Mouse (Mus musculus) liver, embryonic 13.5 days (tissue): Measurements from ENCODE around the gene Lin37. TPM values are rescaled to one million over a fixed set of nuclear protein-coding genes. Genes with fewer than 3 reads are reported as not detected.

Source experiments
- ATAC-seq: fragments of 200-750 bp; cut with Nextera tagmentation; 2 replicates; pipeline ENCODE4 v1.8.0; 2017; ENCODE audit warnings: low read depth, mild to moderate bottlenecking, moderate number of reproducible peaks, moderate library complexity
- DNase-seq: peaks from one replicate; pipeline ENCODE4 v3.0.0; 2022
- H3K27ac ChIP-seq: fragments of 300-500 bp; sonication (generic); 2 replicates; pipeline ENCODE4 v1.5.1; 2015; ENCODE audit warnings: moderate library complexity, mild to moderate bottlenecking, inconsistent platforms
- H3K27me3 ChIP-seq: fragments of 300-500 bp; sonication (generic); 2 replicates; pipeline ENCODE4 v1.6.1; 2015; ENCODE audit warnings: mild to moderate bottlenecking, inconsistent platforms
- H3K36me3 ChIP-seq: fragments of 300-500 bp; sonication (generic); 2 replicates; pipeline ENCODE4 v1.6.1; 2015; ENCODE audit warnings: mild to moderate bottlenecking, inconsistent platforms
- H3K4me1 ChIP-seq: fragments of 300-500 bp; sonication (generic); replicated peaks from 2 replicates; pipeline ENCODE4 v1.6.1; 2015; ENCODE audit warnings: inconsistent platforms
- H3K4me2 ChIP-seq: fragments of 300-500 bp; sonication (generic); 2 replicates; pipeline ENCODE4 v1.6.1; 2015; ENCODE audit warnings: inconsistent platforms, mild to moderate bottlenecking, moderate library complexity
- H3K4me3 ChIP-seq: fragments of 300-500 bp; sonication (generic); replicated peaks from 2 replicates; pipeline ENCODE4 v1.5.1; 2015; ENCODE audit warnings: mild to moderate bottlenecking, inconsistent platforms
- H3K9ac ChIP-seq: fragments of 300-500 bp; sonication (generic); 2 replicates; pipeline ENCODE4 v1.6.1; 2015; ENCODE audit warnings: mild to moderate bottlenecking, inconsistent platforms
- H3K9me3 ChIP-seq: fragments of 300-500 bp; sonication (generic); replicated peaks from 2 replicates; pipeline ENCODE4 v1.6.1; 2016; ENCODE audit warnings: inconsistent platforms
- WGBS: fragments of 180-500 bp; shearing (Covaris S2); methylation state at CpG from one replicate; pipeline ENCODE4 v1.1.7; 2015; ENCODE audit not compliant: insufficient replicate concordance; 5-methylcytosine and 5-hydroxymethylcytosine counted together
- microRNA-seq: library from miRNA; unstranded; fragments of <30 nt; microRNA quantifications from one replicate; pipeline ENCODE4, GENCODE M21; 2016
- polyA plus RNA-seq: library from polyadenylated mRNA; unstranded; fragments of >200 nt; fragmentation: Nextera tagmentation; extraction: Ambion mirVana; gene quantifications from 2 replicates; pipeline ENCODE4 v1.2.1, GENCODE M21; 2015

The Lin37 gene
- polyA plus RNA-seq, 1 experiment from 2014 or later: 25.3 TPM

GRCm38 (mm10) chr7:30524487-30524886 is 35.2 kb downstream of the Lin37 start:
- WGBS: 76% methylated on average over 6 of the region's 6 CpGs
- H3K9ac ChIP-seq: no peak overlapping the region
- no peak for ATAC-seq

GRCm38 (mm10) chr7:30522871-30523270 is 36.8 kb downstream of the Lin37 start:
- Histone ChIP-seq H3K4me2 (no peak overlapping the region), H3K4me3 (no peak overlapping the region), H3K4me1 (0 out of 2 replicates have a peak, but pooled peaks cover 6% of the 10 kb centered on the region), H3K27ac (no peak overlapping the region), H3K9me3 (no peaks in the 10 kb centered on the region), H3K27me3 (no peaks in the 10 kb centered on the region), H3K36me3 (peaks cover 34% of the 10 kb centered on the region), H3K9ac (no peak overlapping the region)
- ATAC-seq: no peak
- WGBS: 76% methylated on average over 10 of the region's 10 CpGs
- no peak for DNase-seq

More at GRCm38 (mm10) chr7:30524487-30524886, 35.2 kb downstream of the Lin37 start:
- Histone ChIP-seq H3K4me3 (no peak overlapping the region), H3K4me1 (0 out of 2 replicates have a peak, but pooled peaks cover 6% of the 10 kb centered on the region), H3K4me2 (no peak overlapping the region), H3K27me3 (no peaks in the 10 kb centered on the region), H3K36me3 (peaks cover 51% of the 10 kb centered on the region), H3K9me3 (no peaks in the 10 kb centered on the region), H3K27ac (no peak overlapping the region)
- DNase-seq: no peak

GRCm38 (mm10) chr7:30520856-30521255 is 38.8 kb downstream of the Lin37 start:
- Histone ChIP-seq H3K9me3 (no peaks in the 10 kb centered on the region), H3K36me3 (peaks cover 15% of the 10 kb centered on the region), H3K9ac (no peak overlapping the region), H3K27me3 (no peaks in the 10 kb centered on the region), H3K4me2 (no peak overlapping the region), H3K27ac (no peak overlapping the region), H3K4me3 (no peak overlapping the region), H3K4me1 (no peaks in the 10 kb centered on the region)
- DNase-seq (no peak), ATAC-seq (no peak)
- WGBS: 80% methylated on average over 5 of the region's 5 CpGs

GRCm38 (mm10) chr7:30520396-30520795 is 39.2 kb downstream of the Lin37 start:
- Histone ChIP-seq H3K4me3 (no peak overlapping the region), H3K36me3 (peaks cover 13% of the 10 kb centered on the region), H3K9ac (no peak overlapping the region), H3K4me2 (no peak overlapping the region), H3K9me3 (no peaks in the 10 kb centered on the region), H3K27ac (no peak overlapping the region), H3K4me1 (no peaks in the 10 kb centered on the region), H3K27me3 (no peaks in the 10 kb centered on the region)
- WGBS: 66% methylated on average over 4 of the region's 4 CpGs
- no peak for DNase-seq
- ATAC-seq: peak; percentile 25; the same call in 1 of the 2 replicates

- Histone ChIP-seq H3K27me3 (no peaks in the 10 kb centered on the region), H3K4me2 (no peak overlapping the region), H3K27ac (no peak overlapping the region), H3K4me3 (no peak overlapping the region), H3K9ac (no peak overlapping the region), H3K9me3 (no peaks in the 10 kb centered on the region), H3K36me3 (peaks cover 2% of the 10 kb centered on the region; the same call in 1 of the 2 replicates), H3K4me1 (no peaks in the 10 kb centered on the region)
- DNase-seq (no peak), ATAC-seq (no peak)
- WGBS: 39% methylated on average over 8 of the region's 8 CpGs
Observed at GRCm38 (mm10) chr7:30518325-30518724, 41.3 kb downstream of the Lin37 start.

- WGBS: 54% methylated on average over 24 of the region's 24 CpGs
- 0 out of 2 replicates have a peak, but pooled peaks have one; percentile 29 for ATAC-seq
Observed at GRCm38 (mm10) chr7:30515003-30515760, 44.5 kb downstream of the Lin37 start.

GRCm38 (mm10) chr7:30508061-30508460 is 51.6 kb downstream of the Lin37 start:
- ATAC-seq: no peak
- 23% methylated on average over 4 of the region's 4 CpGs for WGBS

More at GRCm38 (mm10) chr7:30515003-30515760, 44.5 kb downstream of the Lin37 start:
- no peak overlapping the region for H3K4me3 ChIP-seq
- H3K4me1 ChIP-seq: no peaks in the 10 kb centered on the region
- H3K4me2 ChIP-seq: no peak overlapping the region
- no peak overlapping the region for H3K27ac ChIP-seq
- no peak overlapping the region for H3K9ac ChIP-seq
- no peaks in the 10 kb centered on the region for H3K27me3 ChIP-seq
- H3K36me3 ChIP-seq: no peaks in the 10 kb centered on the region
- no peaks in the 10 kb centered on the region for H3K9me3 ChIP-seq
- DNase-seq: no peak

More at GRCm38 (mm10) chr7:30508061-30508460, 51.6 kb downstream of the Lin37 start:
- no peak overlapping the region for H3K4me3 ChIP-seq
- H3K9ac ChIP-seq: no peak overlapping the region
- H3K4me2 ChIP-seq: no peak overlapping the region
- H3K4me1 ChIP-seq: no peaks in the 10 kb centered on the region
- no peak for DNase-seq
- no peaks in the 10 kb centered on the region for H3K27me3 ChIP-seq
- no peaks in the 10 kb centered on the region for H3K36me3 ChIP-seq
- no peaks in the 10 kb centered on the region for H3K9me3 ChIP-seq
- H3K27ac ChIP-seq: no peak overlapping the region

Small RNAs within 50 kb of the gene (microRNA-seq; reads per million reads assigned to microRNA genes)
- gene Gm38670 (5.3 reads per million, percentile 13 among the genes with 10 or more reads in this experiment), gene Mir3569 (not detected)

Other genes with a start within 250 kb of the Lin37 start
- gene Syne4, start 245.0 kb downstream of the Lin37 start, polyA plus RNA-seq: 6.1 and 8.8 TPM in 2 replicates
- gene E130208F15Rik, start 238.1 kb downstream of the Lin37 start, polyA plus RNA-seq: 1.3 and 1.8 TPM in 2 replicates
- 6.4 and 6.6 TPM in 2 replicates for gene Sdhaf1, start 235.9 kb downstream of the Lin37 start, polyA plus RNA-seq
- gene Lrfn3, start 197.1 kb downstream of the Lin37 start, polyA plus RNA-seq: 1.4 and 1.5 TPM in 2 replicates
- 65.8 and 80.0 TPM in 2 replicates for gene Tyrobp, start 146.1 kb downstream of the Lin37 start, polyA plus RNA-seq
- gene Hcst, start 140.0 kb downstream of the Lin37 start, polyA plus RNA-seq: 2.7 and 4.0 TPM in 2 replicates
- 1.2 TPM in 2 replicates for gene Nfkbid, start 138.1 kb downstream of the Lin37 start, polyA plus RNA-seq
- 4.6 and 4.7 TPM in 2 replicates for gene Aplp1, start 114.3 kb downstream of the Lin37 start, polyA plus RNA-seq
- 0.16 and 0.20 TPM in 2 replicates for gene Kirrel2, start 102.1 kb downstream of the Lin37 start, polyA plus RNA-seq
- gene Nphs1, start 101.5 kb downstream of the Lin37 start, polyA plus RNA-seq: 0.13 and 0.17 TPM in 2 replicates
- 28.1 and 28.6 TPM in 2 replicates for gene Prodh2, start 66.2 kb downstream of the Lin37 start, polyA plus RNA-seq
- 2.0 and 2.3 TPM in 2 replicates for gene Arhgap33, start 24.8 kb downstream of the Lin37 start, polyA plus RNA-seq
- 4.4 and 4.6 TPM in 2 replicates for gene Hspb6, start 7.7 kb downstream of the Lin37 start, polyA plus RNA-seq
- 1.8 and 2.3 TPM in 2 replicates for gene Proser3, start 7.5 kb downstream of the Lin37 start, polyA plus RNA-seq
- 49.4 TPM in 2 replicates for gene U2af1l4, start 3.5 kb upstream of the Lin37 start, polyA plus RNA-seq
- gene Gm49396, start 3.5 kb upstream of the Lin37 start, polyA plus RNA-seq: 3.4 and 3.8 TPM in 2 replicates
- 80.1 and 81.3 TPM in 2 replicates for gene Psenen, start 3.8 kb upstream of the Lin37 start, polyA plus RNA-seq
- 1.6 and 2.1 TPM in 2 replicates for gene Igflr1, start 5.6 kb upstream of the Lin37 start, polyA plus RNA-seq
- gene Kmt2b, start 28.9 kb upstream of the Lin37 start, polyA plus RNA-seq: 2.8 and 3.8 TPM in 2 replicates
- 0.09 and 0.20 TPM in 2 replicates for gene Zbtb32, start 39.1 kb upstream of the Lin37 start, polyA plus RNA-seq
- 0.09 and 0.50 TPM in 2 replicates for gene Upk1a, start 53.0 kb upstream of the Lin37 start, polyA plus RNA-seq
- gene Cox6b1, start 66.3 kb upstream of the Lin37 start, polyA plus RNA-seq: 690 and 705 TPM in 2 replicates
- gene Etv2, start 76.0 kb upstream of the Lin37 start, polyA plus RNA-seq: 0.09 TPM in 1 of 2 replicates, not detected in the other
- 58.0 and 59.4 TPM in 2 replicates for gene Rbm42, start 90.5 kb upstream of the Lin37 start, polyA plus RNA-seq
- gene Haus5, start 105.2 kb upstream of the Lin37 start, polyA plus RNA-seq: 38.2 and 38.7 TPM in 2 replicates
- not detected in 2 replicates for gene Pmis2, start 111.8 kb upstream of the Lin37 start, polyA plus RNA-seq
- 0.34 and 0.37 TPM in 2 replicates for gene 2200002J24Rik, start 139.1 kb upstream of the Lin37 start, polyA plus RNA-seq
- 1.1 and 1.7 TPM in 2 replicates for gene Atp4a, start 152.4 kb upstream of the Lin37 start, polyA plus RNA-seq
- gene Tmem147, start 169.7 kb upstream of the Lin37 start, polyA plus RNA-seq: 108 and 121 TPM in 2 replicates
- not detected in 2 replicates for gene Gapdhs, start 183.8 kb upstream of the Lin37 start, polyA plus RNA-seq
- 0.08 and 0.22 TPM in 2 replicates for gene Sbsn, start 191.6 kb upstream of the Lin37 start, polyA plus RNA-seq
- gene Dmkn, start 203.9 kb upstream of the Lin37 start, polyA plus RNA-seq: 0.17 TPM in 1 of 2 replicates, not detected in the other
- 0.27 TPM in 1 of 2 replicates, not detected in the other for gene Krtdap, start 228.1 kb upstream of the Lin37 start, polyA plus RNA-seq